Mouse (Mus musculus): ENCODE measurements around the gene Birc7.

Birc7 gene

GRCm38 (mm10) chr2:180928723-180929122 is at the start of gene Birc7:
TSS of gene Birc7 (plus strand) at chr2:180929023.
- DNase-seq = no peak

DNA sequence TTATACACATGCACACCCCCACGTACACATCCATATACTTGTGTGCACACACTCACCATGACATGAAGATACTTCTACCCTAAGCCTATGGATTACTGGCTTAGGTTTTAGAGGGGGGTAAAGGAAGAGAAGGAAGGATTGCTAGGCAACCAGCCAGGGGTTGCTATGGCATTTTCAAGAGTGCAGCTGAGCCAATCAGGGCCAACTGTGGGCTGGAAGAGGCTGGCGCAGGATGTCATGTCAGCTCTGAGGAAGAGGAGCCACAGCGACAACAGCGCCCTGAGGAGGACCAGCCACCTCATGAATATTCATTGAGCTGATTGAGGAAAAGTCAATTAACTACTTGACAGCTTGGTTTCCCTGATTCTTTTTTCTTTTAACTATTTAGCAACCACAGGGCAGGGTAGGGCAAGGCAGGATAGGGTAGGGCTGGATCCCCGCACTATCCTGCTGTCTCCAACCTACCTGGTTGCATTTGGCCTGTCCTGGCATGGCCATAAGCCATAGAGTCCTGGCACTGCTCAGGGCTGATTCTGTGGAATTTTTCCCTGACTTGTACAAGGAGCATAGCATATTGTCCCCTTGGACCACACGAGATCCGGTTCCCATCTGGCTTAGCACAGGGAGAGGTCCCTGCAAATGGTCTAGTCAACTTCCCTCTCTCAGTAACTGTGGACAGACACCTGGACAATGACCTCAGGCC is 49.3 kb upstream of the Birc7 start:
- DNase-seq = no peak

GRCm38 (mm10) chr2:180881281-180881680 is 47.5 kb upstream of the Birc7 start:
- no peak for DNase-seq

DNA sequence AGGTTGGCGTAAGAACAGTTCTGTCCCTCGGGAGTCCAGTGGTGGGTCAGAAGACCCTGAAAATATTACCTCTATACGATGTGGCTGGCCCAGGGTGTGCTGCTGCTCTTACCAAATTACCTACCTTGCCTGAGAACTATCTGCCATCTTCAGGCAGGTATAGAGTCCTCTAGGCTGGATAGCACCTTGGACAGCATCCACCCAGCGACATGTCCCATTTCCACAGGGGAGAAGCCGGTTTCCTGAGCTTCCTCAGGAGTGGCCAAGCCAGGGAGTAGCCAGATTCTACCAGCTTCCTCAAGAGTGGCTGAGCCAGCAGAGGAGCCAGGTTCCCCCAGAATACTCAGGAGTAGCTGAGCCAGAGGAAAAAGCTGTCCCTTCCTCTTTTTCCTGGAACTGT is 43.6 kb upstream of the Birc7 start:
- DNase-seq = no peak

GRCm38 (mm10) chr2:180889271-180889920 is 39.4 kb upstream of the Birc7 start:
- DNase-seq = no peak

GRCm38 (mm10) chr2:180889921-180890280 is 38.9 kb upstream of the Birc7 start:
- DNase-seq = no peak

- DNase-seq = no peak
These were observed 38.3 kb upstream of the Birc7 start for GRCm38 (mm10) chr2:180890422-180891074.

- DNase-seq = no peak
These were observed 37.6 kb upstream of the Birc7 start for GRCm38 (mm10) chr2:180891075-180891834.

DNA sequence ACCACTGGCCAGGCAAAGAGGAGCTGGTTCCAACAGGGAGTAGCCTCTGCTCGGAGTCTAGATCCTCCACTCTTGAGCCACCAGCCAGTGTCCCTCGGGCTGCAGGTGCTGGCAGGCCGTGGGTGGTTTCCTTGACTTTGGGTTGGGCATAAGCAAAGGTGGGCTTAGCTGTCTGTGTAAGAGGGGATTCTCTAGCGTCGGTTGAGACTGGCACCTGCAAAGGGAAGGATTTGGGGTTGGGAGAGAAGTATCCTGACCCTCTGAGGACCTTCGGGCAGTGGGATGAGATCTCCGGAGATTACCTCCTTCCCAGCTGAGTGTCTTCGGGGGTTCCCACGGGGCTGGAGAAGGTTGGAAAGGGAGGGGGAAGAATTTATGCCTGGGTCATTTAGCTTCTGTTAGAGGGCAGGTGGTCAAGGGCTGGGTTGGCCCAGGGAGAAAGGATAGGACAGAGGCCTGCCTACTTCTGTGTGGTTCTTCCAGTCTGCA is 36.9 kb upstream of the Birc7 start:
- no peak for DNase-seq

GRCm38 (mm10) chr2:180892841-180893521 is 35.8 kb upstream of the Birc7 start:
- peak; percentile 11 to 30 for DNase-seq

GRCm38 (mm10) chr2:180893537-180894028 is 35.2 kb upstream of the Birc7 start:
- DNase-seq = no peak

- DNase-seq = peak; percentile 27 to 38
These were observed 34.7 kb upstream of the Birc7 start for GRCm38 (mm10) chr2:180894029-180894623.

- DNase-seq = peak; percentile 76 to 80
These were observed 34.1 kb upstream of the Birc7 start for GRCm38 (mm10) chr2:180894734-180895133.

GRCm38 (mm10) chr2:180895321-180895720 is 33.5 kb upstream of the Birc7 start:
- no peak for DNase-seq

DNA sequence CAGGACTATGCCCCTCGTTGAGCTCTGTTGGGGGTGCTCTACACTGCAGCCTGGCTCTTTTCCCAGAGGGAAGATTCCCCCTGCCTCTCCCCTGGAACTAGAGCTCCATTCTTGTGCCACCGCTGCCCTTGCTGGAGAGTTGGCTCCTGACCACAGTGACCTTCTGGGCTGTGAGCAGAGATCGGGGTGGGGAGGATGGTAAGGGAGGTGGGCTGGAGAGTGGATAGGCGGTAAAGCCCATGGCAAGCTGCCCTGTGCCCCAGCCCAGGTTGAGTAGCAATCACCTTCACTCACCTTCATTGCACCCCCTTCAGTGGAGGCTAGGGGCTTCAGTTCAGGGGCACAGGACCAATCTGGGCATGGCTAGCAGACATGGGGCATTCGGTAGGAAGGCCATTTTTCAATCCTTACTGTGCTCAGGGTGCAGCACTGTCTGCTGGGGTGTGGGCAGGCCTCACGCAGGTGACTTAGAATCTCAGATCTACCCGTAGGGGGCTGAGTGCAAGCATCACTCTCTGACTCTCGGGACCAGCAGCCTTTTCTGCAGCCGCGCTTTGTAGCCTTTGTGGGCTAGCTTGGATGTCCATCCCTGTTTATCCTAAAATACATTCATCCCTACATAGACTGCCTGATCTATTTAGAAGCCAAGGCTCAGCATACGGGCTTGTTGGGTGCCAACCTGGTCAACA is 32.8 kb upstream of the Birc7 start:
- DNase-seq = no peak

- no peak for DNase-seq
These were observed 31.8 kb upstream of the Birc7 start for GRCm38 (mm10) chr2:180896819-180897625.

DNA sequence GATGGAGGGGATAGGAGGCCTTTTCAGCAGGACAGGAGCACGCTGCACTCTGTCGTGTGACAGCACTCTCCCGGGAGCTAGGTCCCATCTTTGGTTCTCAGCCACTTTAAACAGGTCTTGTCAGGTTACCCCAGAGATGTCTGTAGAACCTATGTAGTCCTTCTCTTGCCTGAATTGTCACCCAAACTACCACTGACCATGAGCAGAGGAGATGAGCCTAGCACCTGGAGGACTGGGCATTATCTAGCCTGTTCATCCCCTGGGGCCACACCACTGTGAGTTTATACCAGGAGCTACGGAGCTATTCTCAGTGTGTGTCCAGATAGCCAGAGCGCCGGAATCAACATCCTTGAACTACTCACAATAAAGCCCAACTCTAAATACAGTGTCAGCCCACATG is 31.0 kb upstream of the Birc7 start:
- no peak for DNase-seq

GRCm38 (mm10) chr2:180902086-180902485 is 26.7 kb upstream of the Birc7 start:
- DNase-seq = no peak

- no peak for DNase-seq
These were observed 24.2 kb upstream of the Birc7 start for GRCm38 (mm10) chr2:180904435-180905208.

All from thymus, postnatal 36 days (tissue).